Mouse (Mus musculus) adrenal gland, adult 2 months (tissue): ENCODE results near the gene Arhgap27. TPM values are rescaled to one million over a fixed set of nuclear protein-coding genes. Genes with fewer than 3 reads are reported as not detected.
A peak's percentile ranks its signal among the peaks of the same experiment; 100 is the strongest.
"Not testable (repeated sequence)": the region's sequence is repeated elsewhere in the genome, so short reads cannot be mapped to it uniquely, and the experiment has no call there.

ENCODE experiments used
- DNase-seq: peaks from one replicate; pipeline ENCODE4 v3.0.0; 2021
- polyA plus RNA-seq: library from polyadenylated mRNA; depleted of rRNA; stranded (reverse); fragments of >200 nt; gene quantifications from 2 replicates; pipeline ENCODE4 v1.2.3, GENCODE M21; 2012; rRNA removed
- total RNA-seq, 2 experiments: library from RNA; stranded (reverse); gene quantifications; 2 replicates each; pipeline ENCODE4 v1.2.3; 2021

Gene Arhgap27
- total and polyA plus RNA-seq, 3 experiments = 10.3 to 34.7 (median 12.2) TPM

DNA sequence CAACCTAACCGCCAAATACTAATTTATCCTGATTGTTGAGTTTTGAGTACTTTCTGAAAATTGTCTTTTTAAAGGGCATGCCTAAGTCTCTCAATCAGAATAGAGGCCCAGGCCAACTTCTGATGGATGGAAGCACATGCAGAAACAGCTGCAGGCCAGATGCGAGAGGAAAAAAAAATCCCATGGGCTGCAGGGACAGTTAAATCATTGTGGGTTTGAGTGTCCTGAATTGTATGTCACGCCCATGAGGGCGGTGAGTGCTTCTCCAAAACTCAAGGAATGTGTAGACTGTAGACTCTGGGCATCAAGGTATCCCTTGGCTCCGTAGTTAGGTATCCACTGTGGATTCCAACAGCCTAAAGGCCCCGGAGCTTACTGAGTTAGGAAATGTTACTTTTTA is 69.4 kb downstream of the Arhgap27 start:
- no peak for DNase-seq

- DNase-seq = no peak
Observed at GRCm38 (mm10) chr11:103292890-103293287, 70.6 kb downstream of the Arhgap27 start.

GRCm38 (mm10) chr11:103292152-103292889 is 71.2 kb downstream of the Arhgap27 start:
- DNase-seq = peak; percentile 41

DNA sequence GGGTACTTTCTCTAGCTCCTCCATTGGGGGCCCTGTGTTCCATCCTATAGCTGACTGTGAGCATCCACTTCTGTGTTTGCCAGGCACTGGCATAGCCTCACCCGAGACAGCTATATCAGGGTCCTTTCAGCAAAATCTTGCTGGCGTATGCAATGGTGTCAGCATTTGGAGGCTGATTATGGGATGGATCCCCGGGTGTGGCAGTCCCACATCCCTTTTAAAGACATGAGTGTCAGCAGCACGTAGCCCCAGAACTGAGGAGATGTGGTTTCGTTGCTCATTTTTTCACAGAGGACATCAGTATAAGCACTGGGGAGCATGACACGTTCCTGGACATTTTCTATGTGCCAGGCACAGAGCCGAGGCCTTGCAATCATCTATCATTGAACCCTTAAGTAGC is 72.7 kb downstream of the Arhgap27 start:
- DNase-seq = not testable (repeated sequence)

DNA sequence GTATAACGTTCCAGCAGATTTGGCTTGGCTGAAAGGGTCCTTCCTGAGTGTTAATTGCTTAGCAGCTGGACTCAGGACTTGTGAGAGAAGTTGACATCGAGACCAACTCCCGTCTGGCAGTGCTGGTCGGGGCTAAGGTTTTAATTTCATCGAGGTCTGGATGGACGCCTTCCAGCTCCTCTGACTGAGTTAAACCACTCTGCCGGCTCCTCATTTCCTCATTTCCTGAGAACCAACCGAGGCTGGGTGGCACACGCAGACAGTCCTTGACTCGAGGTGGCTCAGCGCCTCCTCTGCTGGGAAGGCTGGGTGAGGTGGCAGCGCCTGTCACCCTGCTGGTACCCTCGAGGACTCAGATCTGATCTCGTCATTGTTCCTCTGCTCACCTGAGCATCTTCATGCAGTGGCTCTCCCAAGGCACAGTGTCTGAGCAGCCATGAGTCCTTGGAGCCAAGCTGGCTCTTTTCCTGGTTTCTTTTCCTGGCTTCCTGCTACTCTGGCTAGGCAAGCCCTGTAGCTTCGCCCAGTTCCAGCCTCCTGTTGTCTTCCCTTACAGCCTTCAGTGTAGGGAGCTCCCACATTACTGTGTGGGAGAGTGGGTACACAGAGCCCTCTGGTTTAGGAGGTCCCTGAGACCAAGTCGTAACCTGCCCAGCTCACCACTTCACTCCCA is 75.1 kb downstream of the Arhgap27 start:
- no peak for DNase-seq

GRCm38 (mm10) chr11:103286910-103287309 is 76.6 kb downstream of the Arhgap27 start:
- DNase-seq = no peak

- no peak for DNase-seq
Observed at GRCm38 (mm10) chr11:103285951-103286350, 77.5 kb downstream of the Arhgap27 start.

DNA sequence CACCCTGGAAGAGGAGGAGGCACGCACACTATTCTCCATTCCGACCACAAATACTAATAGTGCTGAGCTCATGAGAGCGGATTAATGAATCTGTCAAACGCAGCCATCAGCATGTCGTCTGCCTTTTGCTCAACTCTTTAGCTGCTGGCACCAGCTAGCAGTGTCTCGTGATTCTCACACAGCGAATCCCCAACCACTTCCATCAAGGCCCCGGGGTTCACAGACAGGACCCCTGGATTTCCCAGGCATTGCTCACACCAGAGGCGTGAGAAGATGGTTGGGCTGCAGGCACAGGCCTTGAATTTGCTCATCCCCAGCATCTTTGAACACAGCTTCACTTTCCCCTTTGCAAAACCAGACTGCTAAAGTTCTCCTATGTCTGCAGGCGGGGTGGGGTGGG is 78.2 kb downstream of the Arhgap27 start:
- no peak for DNase-seq

- DNase-seq = no peak
Observed at GRCm38 (mm10) chr11:103281784-103282183, 81.7 kb downstream of the Arhgap27 start.

Other genes starting within 250 kb of the Arhgap27 start
- 10 to 100 TPM; 70.9 to 83.7 TPM for gene Hexim1, start 247.5 kb downstream of the Arhgap27 start, total RNA-seq
- 15.7 and 16.5 TPM in 2 replicates for gene Hexim1, start 247.5 kb downstream of the Arhgap27 start, polyA plus RNA-seq
- 1 to 10 TPM; 2.8 to 7.0 TPM for gene Hexim2, start 231.3 kb downstream of the Arhgap27 start, total RNA-seq
- gene Hexim2, start 231.3 kb downstream of the Arhgap27 start, polyA plus RNA-seq = 3.3 and 4.5 TPM in 2 replicates
- 10 to 100 TPM; 18.9 to 24.2 TPM for gene Fmnl1, start 192.6 kb downstream of the Arhgap27 start, total RNA-seq
- 16.3 and 19.2 TPM in 2 replicates for gene Fmnl1, start 192.6 kb downstream of the Arhgap27 start, polyA plus RNA-seq
- gene 1700023F06Rik, start 155.1 kb downstream of the Arhgap27 start, total RNA-seq = under 1 TPM; 0.45 to 0.52 TPM
- 1.4 and 2.1 TPM in 2 replicates for gene 1700023F06Rik, start 155.1 kb downstream of the Arhgap27 start, polyA plus RNA-seq
- gene Spata32, start 145.3 kb downstream of the Arhgap27 start, total RNA-seq = not detected
- not detected in 2 replicates for gene Spata32, start 145.3 kb downstream of the Arhgap27 start, polyA plus RNA-seq
- 1 to 10 TPM; 5.3 to 9.7 TPM for gene Map3k14, start 96.2 kb downstream of the Arhgap27 start, total RNA-seq
- 12.6 and 18.2 TPM in 2 replicates for gene Map3k14, start 96.2 kb downstream of the Arhgap27 start, polyA plus RNA-seq
- 10 to 100 TPM; 19.7 to 21.2 TPM for gene Plekhm1, start 49.0 kb upstream of the Arhgap27 start, total RNA-seq
- 18.6 and 18.8 TPM in 2 replicates for gene Plekhm1, start 49.0 kb upstream of the Arhgap27 start, polyA plus RNA-seq
- gene Lrrc37a, start 140.9 kb upstream of the Arhgap27 start, total RNA-seq = not detected
- gene Lrrc37a, start 140.9 kb upstream of the Arhgap27 start, polyA plus RNA-seq = not detected in 2 replicates